Mouse (Mus musculus): ENCODE measurements around the gene H6pd. TPM values are rescaled to one million over a fixed set of nuclear protein-coding genes. Genes with fewer than 3 reads are reported as not detected.

The H6pd gene
- polyA plus RNA-seq, 1 experiment: 22.0 TPM

GRCm38 (mm10) chr4:149999931-150000555, 8.8 kb downstream of the H6pd start:
- Histone ChIP-seq H3K27me3 (ENCODE audit: control insufficient read depth, insufficient read depth, low read length) (no peaks in the 10 kb centered on the region), H3K27ac (ENCODE audit: insufficient read depth, low read depth, low read length) (no peak overlapping the region), H3K4me3 (ENCODE audit: low read depth, low read length) (no peak overlapping the region), H3K36me3 (ENCODE audit: control insufficient read depth, insufficient read depth, low read length) (no peaks in the 10 kb centered on the region), H3K4me1 (ENCODE audit: control insufficient read depth, insufficient read depth, insufficient read length, low read length) (peaks cover 38% of the 10 kb centered on the region)
- 88% methylated on average over 15 of the region's 15 CpGs for WGBS
- TF ChIP-seq POLR2A (IDR thresholded peaks at IDR 0.05; ENCODE audit: low read depth, low read length) (peak; percentile 10; the same call in 1 of the 2 replicates), CTCF (IDR thresholded peaks at IDR 0.05; ENCODE audit: extremely low read depth, insufficient read length, insufficient replicate concordance, low read depth, low read length) (no peak)

- TF ChIP-seq CTCF (IDR thresholded peaks at IDR 0.05; ENCODE audit: extremely low read depth, insufficient read length, insufficient replicate concordance, low read depth, low read length) (no peak), POLR2A (IDR thresholded peaks at IDR 0.05; ENCODE audit: low read depth, low read length) (no peak)
- no peak overlapping the region for H3K4me3 ChIP-seq (ENCODE audit: low read depth, low read length)
- 85% methylated on average over 9 of the region's 9 CpGs for WGBS
- peaks cover 38% of the 10 kb centered on the region for H3K4me1 ChIP-seq (ENCODE audit: control insufficient read depth, insufficient read depth, insufficient read length, low read length)
- H3K27me3 ChIP-seq (ENCODE audit: control insufficient read depth, insufficient read depth, low read length): no peaks in the 10 kb centered on the region
- no peak overlapping the region for H3K27ac ChIP-seq (ENCODE audit: insufficient read depth, low read depth, low read length)
- H3K36me3 ChIP-seq (ENCODE audit: control insufficient read depth, insufficient read depth, low read length): no peaks in the 10 kb centered on the region
These were observed 9.3 kb downstream of the H6pd start for GRCm38 (mm10) chr4:149999510-149999900.

GRCm38 (mm10) chr4:149998786-149999509, 9.9 kb downstream of the H6pd start:
- H3K4me3 ChIP-seq (ENCODE audit: low read depth, low read length): no peak overlapping the region
- no peaks in the 10 kb centered on the region for H3K27me3 ChIP-seq (ENCODE audit: control insufficient read depth, insufficient read depth, low read length)
- H3K36me3 ChIP-seq (ENCODE audit: control insufficient read depth, insufficient read depth, low read length): peaks cover 3% of the 10 kb centered on the region; the same call in 1 of the 2 replicates
- H3K27ac ChIP-seq (ENCODE audit: insufficient read depth, low read depth, low read length): no peak overlapping the region
- 83% methylated on average over 14 of the region's 14 CpGs for WGBS
- no peak for TF ChIP-seq POLR2A (IDR thresholded peaks at IDR 0.05; ENCODE audit: low read depth, low read length)
- no peak for TF ChIP-seq CTCF (IDR thresholded peaks at IDR 0.05; ENCODE audit: extremely low read depth, insufficient read length, insufficient replicate concordance, low read depth, low read length)
- H3K4me1 ChIP-seq (ENCODE audit: control insufficient read depth, insufficient read depth, insufficient read length, low read length): peaks cover 38% of the 10 kb centered on the region

GRCm38 (mm10) chr4:149997999-149998398, 10.8 kb downstream of the H6pd start:
- WGBS: 64% methylated on average over 10 of the region's 10 CpGs
- Histone ChIP-seq H3K4me3 (ENCODE audit: low read depth, low read length) (no peak overlapping the region), H3K27me3 (ENCODE audit: control insufficient read depth, insufficient read depth, low read length) (no peaks in the 10 kb centered on the region), H3K36me3 (ENCODE audit: control insufficient read depth, insufficient read depth, low read length) (peaks cover 3% of the 10 kb centered on the region; the same call in 1 of the 2 replicates), H3K27ac (ENCODE audit: insufficient read depth, low read depth, low read length) (no peak overlapping the region), H3K4me1 (ENCODE audit: control insufficient read depth, insufficient read depth, insufficient read length, low read length) (peaks cover 33% of the 10 kb centered on the region)
- TF ChIP-seq CTCF (IDR thresholded peaks at IDR 0.05; ENCODE audit: extremely low read depth, insufficient read length, insufficient replicate concordance, low read depth, low read length) (no peak), POLR2A (IDR thresholded peaks at IDR 0.05; ENCODE audit: low read depth, low read length) (no peak)

- H3K27ac ChIP-seq (ENCODE audit: insufficient read depth, low read depth, low read length): no peak overlapping the region
- 55% methylated on average over 7 of the region's 7 CpGs for WGBS
- peaks cover 19% of the 10 kb centered on the region for H3K4me1 ChIP-seq (ENCODE audit: control insufficient read depth, insufficient read depth, insufficient read length, low read length)
- H3K27me3 ChIP-seq (ENCODE audit: control insufficient read depth, insufficient read depth, low read length): no peaks in the 10 kb centered on the region
- no peak for TF ChIP-seq CTCF (IDR thresholded peaks at IDR 0.05; ENCODE audit: extremely low read depth, insufficient read length, insufficient replicate concordance, low read depth, low read length)
- TF ChIP-seq POLR2A (IDR thresholded peaks at IDR 0.05; ENCODE audit: low read depth, low read length): no peak
- H3K4me3 ChIP-seq (ENCODE audit: low read depth, low read length): no peak overlapping the region
- peaks cover 3% of the 10 kb centered on the region; the same call in 1 of the 2 replicates for H3K36me3 ChIP-seq (ENCODE audit: control insufficient read depth, insufficient read depth, low read length)
These were observed 12.4 kb downstream of the H6pd start for GRCm38 (mm10) chr4:149996440-149996839.

GRCm38 (mm10) chr4:149995911-149996310, 12.9 kb downstream of the H6pd start:
- Histone ChIP-seq H3K27ac (ENCODE audit: insufficient read depth, low read depth, low read length) (no peak overlapping the region), H3K36me3 (ENCODE audit: control insufficient read depth, insufficient read depth, low read length) (peaks cover 3% of the 10 kb centered on the region; the same call in 1 of the 2 replicates), H3K4me3 (ENCODE audit: low read depth, low read length) (no peak overlapping the region), H3K4me1 (ENCODE audit: control insufficient read depth, insufficient read depth, insufficient read length, low read length) (peaks cover 18% of the 10 kb centered on the region), H3K27me3 (ENCODE audit: control insufficient read depth, insufficient read depth, low read length) (no peaks in the 10 kb centered on the region)
- WGBS: 65% methylated on average over 7 of the region's 7 CpGs
- no peak for TF ChIP-seq POLR2A (IDR thresholded peaks at IDR 0.05; ENCODE audit: low read depth, low read length)
- TF ChIP-seq CTCF (IDR thresholded peaks at IDR 0.05; ENCODE audit: extremely low read depth, insufficient read length, insufficient replicate concordance, low read depth, low read length): no peak

- 95% methylated on average over 10 of the region's 10 CpGs for WGBS
These were observed 14.6 kb downstream of the H6pd start for GRCm38 (mm10) chr4:149994218-149994617.

More at GRCm38 (mm10) chr4:149994218-149994617, 14.6 kb downstream of the H6pd start:
- H3K4me1 ChIP-seq (ENCODE audit: control insufficient read depth, insufficient read depth, insufficient read length, low read length): peaks cover 24% of the 10 kb centered on the region
- peaks cover 3% of the 10 kb centered on the region; the same call in 1 of the 2 replicates for H3K36me3 ChIP-seq (ENCODE audit: control insufficient read depth, insufficient read depth, low read length)
- no peak overlapping the region for H3K27ac ChIP-seq (ENCODE audit: insufficient read depth, low read depth, low read length)
- H3K27me3 ChIP-seq (ENCODE audit: control insufficient read depth, insufficient read depth, low read length): no peaks in the 10 kb centered on the region
- no peak for TF ChIP-seq POLR2A (IDR thresholded peaks at IDR 0.05; ENCODE audit: low read depth, low read length)
- TF ChIP-seq CTCF (IDR thresholded peaks at IDR 0.05; ENCODE audit: extremely low read depth, insufficient read length, insufficient replicate concordance, low read depth, low read length): no peak
- no peak overlapping the region for H3K4me3 ChIP-seq (ENCODE audit: low read depth, low read length)
